ENCODE assay signal across 19 mouse cellular contexts in genomic region chr15:99602206-99602820, GRCm38 (mm10). TPM values are rescaled to one million over a fixed set of nuclear protein-coding genes. Genes with fewer than 3 reads are reported as not detected.
DNase-seq lines count a peak whose midpoint lies in the region; ATAC-seq and TF ChIP-seq lines count a peak whose summit lies in the region.
"Had no signal": no experiment of that assay in that cellular context is flagged by ENCODE, and none has a peak within 500 bp of the region (broad histone marks: within the 10 kb centered on the region; RNA-seq: fewer than 3 reads in every experiment).

No protein-coding gene starts in this region.

- 62% methylated on average over 17 of the region's 17 CpGs for WGBS in heart, embryonic 10.5 days
- WGBS in hindbrain, embryonic 12.5 days, result 55% methylated on average over 17 of the region's 17 CpGs

- H3K4me1 ChIP-seq in heart, embryonic 10.5 days, result peaks cover 72% of the 10 kb centered on the region
- H3K4me1 ChIP-seq in E14TG2a.4 (replicated peaks; ENCODE audit: low read depth, low read length), result peaks cover 39% of the 10 kb centered on the region
- peaks cover 70% of the 10 kb centered on the region for H3K4me1 ChIP-seq in hindbrain, embryonic 12.5 days

- peaks cover 85% of the 10 kb centered on the region for H3K27me3 ChIP-seq in heart, embryonic 10.5 days (ENCODE audit: insufficient read depth, poor library complexity, severe bottlenecking)
- H3K27me3 ChIP-seq in E14TG2a.4 (ENCODE audit: insufficient read depth, low read length), result peaks cover 68% of the 10 kb centered on the region
- peaks cover 24% of the 10 kb centered on the region for H3K27me3 ChIP-seq in hindbrain, embryonic 12.5 days

- H3K27ac ChIP-seq in heart, embryonic 10.5 days, result peak overlapping the region; percentile 65; the same call in 1 of the 2 replicates
- peak overlapping the region; percentile 76 for H3K27ac ChIP-seq in hindbrain, embryonic 12.5 days
- H3K27ac ChIP-seq: kidney, postnatal 0 days; layer of hippocampus, adult 2 months had no signal

- no peak overlapping the region for H3K9ac ChIP-seq in hindbrain, embryonic 12.5 days
- H3K9ac ChIP-seq: liver, postnatal 0 days had no signal

- DNase-seq in heart, embryonic 10.5 days (ENCODE audit: low spot score), result no peak
- no peak for DNase-seq in heart, postnatal 4 days
- DNase-seq in cerebellum, adult 18-20 months, result peak; percentile 44 to 62
- DNase-seq in adrenal gland, adult (ENCODE audit: inconsistent age in 2 of 2, low spot score in 1 of 2), result no peak
- DNase-seq in thymus, postnatal 0 days (ENCODE audit: low spot score), result no peak
- DNase-seq: adrenal gland, postnatal 14 days; embryo, embryonic 11 days; gastrocnemius, postnatal 10 days; heart, postnatal 14 days; liver, postnatal 0 days; lung, postnatal 36 days had no signal

- TF ChIP-seq CTCF in E14TG2a.4 (conservative IDR thresholded peaks at IDR 0.05; ENCODE audit: low read length), result no peak

- ATAC-seq in hindbrain, embryonic 12.5 days (ENCODE audit: low FRiP score), result no peak
- ATAC-seq in frontal cortex, adult (ENCODE audit: low TSS enrichment), result no peak
- ATAC-seq: intestine, embryonic 16.5 days; liver, postnatal 0 days had no signal

- H3K4me2 ChIP-seq in hindbrain, embryonic 12.5 days (replicated peaks), result no peak overlapping the region; the same call in 1 of the 2 replicates
- H3K4me2 ChIP-seq: midbrain, embryonic 11.5 days had no signal

- H3K4me3 ChIP-seq in heart, embryonic 10.5 days, result no peak overlapping the region
- H3K4me3 ChIP-seq in E14TG2a.4 (replicated peaks; ENCODE audit: low read length), result peak overlapping the region; percentile 53; the same call in 1 of the 2 replicates
- H3K4me3 ChIP-seq in hindbrain, embryonic 12.5 days, result no peak overlapping the region
- H3K4me3 ChIP-seq: layer of hippocampus, adult 2 months had no signal

- no peaks in the 10 kb centered on the region for H3K36me3 ChIP-seq in heart, embryonic 10.5 days
- H3K36me3 ChIP-seq in E14TG2a.4 (ENCODE audit: insufficient read depth, low read length), result no peaks in the 10 kb centered on the region
- H3K36me3 ChIP-seq in hindbrain, embryonic 12.5 days, result no peaks in the 10 kb centered on the region

- no peaks in the 10 kb centered on the region for H3K9me3 ChIP-seq in heart, embryonic 10.5 days
- no peaks in the 10 kb centered on the region for H3K9me3 ChIP-seq in E14TG2a.4 (ENCODE audit: low read length)
- no peaks in the 10 kb centered on the region for H3K9me3 ChIP-seq in hindbrain, embryonic 12.5 days (replicated peaks)

RNA-seq across cellular contexts. Expression of gene Aqp6, which starts 1.1 kb away (rescaled TPM):
- polyA plus RNA-seq in heart, embryonic 10.5 days (2016; fragmentation: Nextera tagmentation; extraction: Ambion mirVana), result 0.06 TPM in 1 of 2 replicates, not detected in the other
- not detected for total RNA-seq in heart, postnatal 4 days (2021)
- 1.3 and 2.8 TPM in 2 replicates for polyA plus RNA-seq in hindbrain, embryonic 12.5 days (2016; fragmentation: Nextera tagmentation; extraction: Ambion mirVana)
- polyA plus RNA-seq in thymus, postnatal 0 days (2015; fragmentation: Nextera tagmentation; extraction: Ambion mirVana), result 0.15 TPM in 1 of 2 replicates, not detected in the other
- total RNA-seq: adrenal gland, postnatal 14 days; gastrocnemius, postnatal 10 days; heart, postnatal 14 days had no signal
- polyA plus RNA-seq: intestine, embryonic 16.5 days; liver, postnatal 0 days had no signal

RNA-seq across cellular contexts. Expression of gene Aqp5, which starts 11.7 kb away (rescaled TPM):
- 3.5 and 5.3 TPM in 2 replicates for polyA plus RNA-seq in heart, embryonic 10.5 days (2016; fragmentation: Nextera tagmentation; extraction: Ambion mirVana)
- total RNA-seq in heart, postnatal 4 days (2021), result under 1 TPM in 1 of 2 experiments, not detected in 1; 0.57 TPM
- polyA plus RNA-seq in hindbrain, embryonic 12.5 days (2016; fragmentation: Nextera tagmentation; extraction: Ambion mirVana), result 2.4 and 2.7 TPM in 2 replicates
- 3.6 and 5.2 TPM in 2 replicates for polyA plus RNA-seq in thymus, postnatal 0 days (2015; fragmentation: Nextera tagmentation; extraction: Ambion mirVana)
- total RNA-seq: layer of hippocampus, adult 2 months had no signal
- polyA plus RNA-seq: liver, postnatal 0 days had no signal

RNA-seq across cellular contexts. Expression of gene Aqp2, which starts 23.5 kb away (rescaled TPM):
- polyA plus RNA-seq in heart, embryonic 10.5 days (2016; fragmentation: Nextera tagmentation; extraction: Ambion mirVana), result 0.15 TPM in 1 of 2 replicates, not detected in the other
- not detected for total RNA-seq in heart, postnatal 4 days (2021)
- polyA plus RNA-seq in hindbrain, embryonic 12.5 days (2016; fragmentation: Nextera tagmentation; extraction: Ambion mirVana), result not detected in 2 replicates
- not detected in 2 replicates for polyA plus RNA-seq in thymus, postnatal 0 days (2015; fragmentation: Nextera tagmentation; extraction: Ambion mirVana)
- total RNA-seq: gastrocnemius, postnatal 10 days; heart, postnatal 14 days; layer of hippocampus, adult 2 months had no signal
- polyA plus RNA-seq: intestine, embryonic 16.5 days; limb, embryonic 14.5 days; liver, postnatal 0 days; midbrain, embryonic 11.5 days had no signal

RNA-seq across cellular contexts. Expression of gene Racgap1, which starts 49.1 kb away (rescaled TPM):
- polyA plus RNA-seq in heart, embryonic 10.5 days (2016; fragmentation: Nextera tagmentation; extraction: Ambion mirVana), result 138 TPM in 2 replicates
- total RNA-seq in heart, postnatal 4 days (2021), result 10 to 100 TPM; 88.5 to 98.7 TPM
- 177 and 185 TPM in 2 replicates for polyA plus RNA-seq in hindbrain, embryonic 12.5 days (2016; fragmentation: Nextera tagmentation; extraction: Ambion mirVana)
- 121 and 132 TPM in 2 replicates for polyA plus RNA-seq in thymus, postnatal 0 days (2015; fragmentation: Nextera tagmentation; extraction: Ambion mirVana)

Comparison
In these comparisons a context has a peak if more than half of its experiments do, and no peak if none do; other contexts are left out.
1. DNase-seq: peak in cerebellum, adult 18-20 months (2 of 2); none in heart, embryonic 10.5 days (single experiment), heart, postnatal 4 days (single experiment), adrenal gland, adult (0 of 2) and thymus, postnatal 0 days (single experiment).